Mouse (Mus musculus) heart, embryonic 10.5 days (tissue): ENCODE results near the gene Agmo. TPM values are rescaled to one million over a fixed set of nuclear protein-coding genes. Genes with fewer than 3 reads are reported as not detected.

Experiments used
- DNase-seq: peaks from one replicate; pipeline ENCODE4 v3.0.0-alpha.2; 2017; ENCODE audit warnings: low spot score
- H3K27ac ChIP-seq: fragments of 300-500 bp; sonication (generic); 2 replicates; pipeline ENCODE4 v1.5.1; 2016; ENCODE audit warnings: mild to moderate bottlenecking
- H3K27me3 ChIP-seq: fragments of 300-500 bp; sonication (generic); 2 replicates; pipeline ENCODE4 v1.6.1; 2016; ENCODE audit warnings: mild to moderate bottlenecking; ENCODE audit not compliant: poor library complexity, insufficient read depth, severe bottlenecking
- H3K36me3 ChIP-seq: fragments of 300-500 bp; sonication (generic); 2 replicates; pipeline ENCODE4 v1.6.1; 2016; ENCODE audit warnings: mild to moderate bottlenecking, moderate library complexity
- H3K4me1 ChIP-seq: fragments of 300-500 bp; sonication (generic); 2 replicates; pipeline ENCODE4 v1.6.1; 2016; ENCODE audit warnings: mild to moderate bottlenecking
- H3K4me3 ChIP-seq: fragments of 300-500 bp; sonication (generic); 2 replicates; pipeline ENCODE4 v1.5.1; 2016; ENCODE audit warnings: mild to moderate bottlenecking, moderate library complexity
- H3K9me3 ChIP-seq: fragments of 300-500 bp; sonication (generic); 2 replicates; pipeline ENCODE4 v1.6.1; 2016; ENCODE audit warnings: mild to moderate bottlenecking, moderate library complexity
- WGBS: fragments of 180-500 bp; shearing (Covaris S2); methylation state at CpG from one replicate; pipeline ENCODE4 v1.1.7; 2016; 5-methylcytosine and 5-hydroxymethylcytosine counted together
- polyA plus RNA-seq: library from polyadenylated mRNA; unstranded; fragments of >200 nt; fragmentation: Nextera tagmentation; extraction: Ambion mirVana; gene quantifications from 2 replicates; pipeline ENCODE4 v1.2.1, GENCODE M21; 2016

Gene Agmo
- polyA plus RNA-seq, 1 experiment from 2014 or later = 0.53 TPM

DNA sequence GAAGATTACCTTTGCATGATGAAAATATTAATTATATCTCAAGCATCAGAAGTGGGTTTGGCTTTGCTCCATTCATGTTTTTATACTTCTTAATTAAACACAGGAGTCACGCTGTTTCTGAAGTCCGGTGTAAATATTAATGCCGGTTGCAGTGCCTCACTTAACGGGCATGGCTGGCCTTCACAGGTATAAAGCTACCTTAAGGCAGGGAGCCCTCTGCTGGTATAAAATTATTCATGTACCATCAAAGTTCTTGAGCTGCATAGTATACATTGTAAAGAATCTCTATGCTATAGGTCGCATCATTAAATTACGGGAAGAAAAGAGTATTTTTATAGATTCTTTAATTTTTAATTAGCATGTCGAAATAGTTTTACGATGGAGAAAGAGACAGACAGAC, 341.3 kb downstream of the Agmo start:
- H3K4me3 ChIP-seq = no peak overlapping the region
- H3K9me3 ChIP-seq = no peaks in the 10 kb centered on the region
- H3K36me3 ChIP-seq = no peaks in the 10 kb centered on the region
- no peaks in the 10 kb centered on the region for H3K27me3 ChIP-seq
- no peak overlapping the region for H3K27ac ChIP-seq
- DNase-seq = no peak
- no peaks in the 10 kb centered on the region for H3K4me1 ChIP-seq
- WGBS = 78% methylated on average over 8 of the region's 8 CpGs

DNA sequence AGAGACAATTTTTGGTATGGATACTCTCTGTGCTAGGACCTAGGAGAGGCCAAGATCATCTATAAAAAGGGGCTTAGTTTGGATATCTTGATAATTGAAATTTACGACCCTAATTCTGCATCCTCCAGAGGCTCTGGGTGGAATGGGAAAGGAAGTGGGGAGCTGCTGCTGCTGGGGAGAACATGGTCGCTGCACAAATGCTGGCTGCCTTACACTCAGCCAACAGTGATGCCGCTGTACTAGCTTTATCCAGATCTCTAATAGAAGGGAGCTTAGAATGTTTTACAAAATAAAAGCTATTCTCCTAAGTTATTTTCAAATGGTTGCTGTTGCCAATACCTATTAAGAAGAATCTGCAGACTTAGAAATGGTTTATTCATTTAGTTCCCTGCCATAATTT, 351.4 kb downstream of the Agmo start:
- DNase-seq = no peak
- Histone ChIP-seq H3K4me3 (no peak overlapping the region), H3K36me3 (no peaks in the 10 kb centered on the region), H3K27ac (no peak overlapping the region), H3K9me3 (no peaks in the 10 kb centered on the region), H3K4me1 (no peaks in the 10 kb centered on the region), H3K27me3 (no peaks in the 10 kb centered on the region)
- 70% methylated on average over 3 of the region's 3 CpGs for WGBS

DNA sequence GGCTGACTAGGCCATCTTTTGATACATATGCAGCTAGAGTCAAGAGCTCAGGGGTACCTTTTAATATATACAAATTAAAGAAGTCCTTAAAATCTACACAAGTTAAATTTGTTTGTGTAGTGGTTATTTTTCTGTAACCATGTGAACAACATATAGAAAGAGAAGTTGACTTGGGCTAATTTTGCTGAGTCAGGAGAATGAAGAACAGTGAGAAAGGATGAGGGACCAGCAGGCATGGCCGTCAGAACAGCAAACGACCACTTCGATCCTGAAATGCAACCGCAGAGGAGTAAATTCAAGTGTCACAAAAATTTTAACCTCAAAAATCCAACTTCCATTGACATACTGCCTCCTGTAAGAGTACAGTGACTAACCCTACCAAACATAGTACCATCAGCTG, 371.4 kb downstream of the Agmo start:
- Histone ChIP-seq H3K4me1 (no peaks in the 10 kb centered on the region), H3K27ac (no peak overlapping the region), H3K9me3 (no peaks in the 10 kb centered on the region), H3K4me3 (no peak overlapping the region), H3K27me3 (no peaks in the 10 kb centered on the region), H3K36me3 (no peaks in the 10 kb centered on the region)
- WGBS = 90% methylated on average over 4 of the region's 4 CpGs
- DNase-seq = no peak

DNA sequence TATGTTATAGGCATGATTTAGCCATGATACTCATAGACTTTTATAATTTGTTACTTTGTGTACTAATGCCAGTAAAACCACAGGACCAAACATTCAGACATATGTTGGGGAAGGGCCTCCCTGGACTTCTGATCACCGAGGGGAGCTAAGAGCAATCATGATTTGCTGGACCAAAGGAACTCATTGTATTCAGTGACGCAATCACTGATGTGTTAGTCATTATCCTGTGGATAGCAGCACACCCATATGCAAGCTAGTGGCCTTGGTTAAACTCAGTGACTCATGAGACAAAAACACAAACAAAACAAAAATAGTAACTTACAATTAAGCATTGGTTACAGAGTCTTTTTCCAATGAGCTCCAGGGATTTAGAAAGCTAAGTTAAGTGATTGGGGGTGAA, 373.3 kb downstream of the Agmo start:
- Histone ChIP-seq H3K4me1 (no peaks in the 10 kb centered on the region), H3K27ac (no peak overlapping the region), H3K9me3 (no peaks in the 10 kb centered on the region), H3K27me3 (no peaks in the 10 kb centered on the region), H3K36me3 (no peaks in the 10 kb centered on the region), H3K4me3 (no peak overlapping the region)
- DNase-seq = no peak
- 76% methylated on average over 2 of the region's 2 CpGs for WGBS

DNA sequence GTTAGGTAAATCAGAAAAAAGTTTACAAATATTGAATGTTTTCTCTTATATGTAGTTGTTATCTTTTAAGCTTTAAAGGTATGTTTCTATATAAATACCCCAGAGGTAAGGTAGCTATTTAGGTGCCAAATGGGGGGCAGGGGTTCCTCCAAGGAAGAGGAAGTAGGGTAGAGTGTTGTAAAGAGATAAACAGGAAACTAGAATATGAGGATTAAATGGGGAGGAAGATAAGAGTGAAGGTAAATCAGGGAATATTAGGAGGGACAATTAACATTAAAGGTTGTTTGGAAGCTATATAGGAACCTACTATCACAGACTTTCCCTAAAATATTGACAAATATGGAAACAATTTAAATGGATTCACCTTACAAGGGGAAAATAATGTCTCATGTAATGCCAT, 382.6 kb downstream of the Agmo start:
- DNase-seq = no peak
- H3K36me3 ChIP-seq = no peaks in the 10 kb centered on the region
- no peak overlapping the region for H3K27ac ChIP-seq
- H3K9me3 ChIP-seq = no peaks in the 10 kb centered on the region
- H3K27me3 ChIP-seq = no peaks in the 10 kb centered on the region
- no peaks in the 10 kb centered on the region for H3K4me1 ChIP-seq
- no peak overlapping the region for H3K4me3 ChIP-seq

Other genes starting within 250 kb of the Agmo start
- 0.06 and 0.72 TPM in 2 replicates for gene Meox2, start 133.1 kb upstream of the Agmo start, polyA plus RNA-seq